Mouse (Mus musculus): ENCODE results near the gene Scn8a. TPM values are rescaled to one million over a fixed set of nuclear protein-coding genes. Genes with fewer than 3 reads are reported as not detected.

Scn8a gene
- total RNA-seq, 2 experiments from 2014 or later, result 0.56 TPM; not detected in 1

GRCm38 (mm10) chr15:100871107-100872011, 1.7 kb downstream of the Scn8a start:
- intact Hi-C loops (cut with DNase I), result no loop called here
- DNase-seq, result no peak

DNA sequence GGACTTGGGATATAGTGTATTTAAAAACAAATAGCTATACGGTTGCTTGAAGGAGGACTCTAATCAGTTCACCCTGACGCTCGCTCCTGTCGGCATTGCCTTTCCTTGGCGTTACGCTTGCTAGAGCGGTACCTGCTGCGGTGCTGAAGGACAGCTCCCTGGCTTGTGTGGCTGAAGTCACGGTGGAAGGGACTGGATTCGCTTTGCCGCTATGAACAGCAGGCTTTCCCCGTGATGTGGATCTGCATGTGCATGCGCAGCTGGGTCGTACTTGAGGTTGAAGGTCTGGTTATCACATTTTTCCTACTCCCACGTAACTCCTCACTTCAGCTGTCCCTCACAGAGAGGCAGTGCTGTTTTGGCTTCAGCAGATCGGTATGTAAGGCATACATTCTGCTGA, 3.5 kb downstream of the Scn8a start:
- DNase-seq, result peak; percentile 39 to 69
- intact Hi-C loops (cut with DNase I), result no loop called here

DNA sequence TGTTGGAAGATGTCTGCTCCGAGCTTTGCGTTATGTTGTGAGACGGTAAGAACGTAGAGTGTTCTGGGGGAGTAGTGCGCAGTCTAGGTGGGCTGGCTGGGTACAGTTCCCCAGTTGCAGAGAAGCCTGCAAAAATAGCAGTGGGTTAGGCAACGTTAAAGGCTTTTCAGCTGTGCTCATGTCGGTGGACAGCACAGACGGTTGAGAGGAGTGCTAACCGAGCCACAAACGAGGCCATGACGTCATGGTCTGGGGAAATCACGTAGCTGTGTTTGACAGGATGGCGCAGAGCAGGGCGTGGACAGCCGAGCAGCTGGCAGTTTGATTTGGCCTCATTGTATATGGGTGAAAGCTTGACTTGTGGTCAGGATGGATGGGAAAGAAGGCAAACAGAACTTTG, 9.4 kb downstream of the Scn8a start:
- no peak for DNase-seq
- intact Hi-C loops (cut with DNase I), result no loop called here

GRCm38 (mm10) chr15:100881385-100881784, 11.7 kb downstream of the Scn8a start:
- no peak for DNase-seq

GRCm38 (mm10) chr15:100884481-100884880, 14.8 kb downstream of the Scn8a start:
- DNase-seq, result no peak
- intact Hi-C loops (cut with DNase I), result no loop called here

More at GRCm38 (mm10) chr15:100881385-100881784, 11.7 kb downstream of the Scn8a start:
- intact Hi-C loops (cut with DNase I), result no loop called here

DNA sequence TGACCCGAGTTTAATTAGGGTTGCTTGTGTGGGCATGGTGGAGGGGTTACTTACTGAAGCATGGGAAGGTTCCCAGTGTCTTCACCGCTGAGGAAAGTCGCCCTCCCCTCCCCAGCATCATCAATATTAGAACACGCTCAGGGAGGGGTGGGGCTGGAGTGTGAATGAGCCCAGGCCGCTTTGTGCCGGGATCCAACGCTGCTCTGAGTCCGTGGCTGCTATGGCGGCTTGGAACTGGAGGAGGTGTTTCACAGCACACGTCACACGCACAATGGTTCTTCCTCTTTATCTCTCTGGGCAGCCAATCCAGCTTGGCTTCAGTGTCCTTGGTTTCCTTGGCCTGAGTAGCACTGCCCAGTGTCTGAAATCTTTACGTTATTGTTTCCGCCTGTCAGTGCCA, 22.3 kb downstream of the Scn8a start:
- intact Hi-C loops (cut with DNase I), result no loop called here

DNA sequence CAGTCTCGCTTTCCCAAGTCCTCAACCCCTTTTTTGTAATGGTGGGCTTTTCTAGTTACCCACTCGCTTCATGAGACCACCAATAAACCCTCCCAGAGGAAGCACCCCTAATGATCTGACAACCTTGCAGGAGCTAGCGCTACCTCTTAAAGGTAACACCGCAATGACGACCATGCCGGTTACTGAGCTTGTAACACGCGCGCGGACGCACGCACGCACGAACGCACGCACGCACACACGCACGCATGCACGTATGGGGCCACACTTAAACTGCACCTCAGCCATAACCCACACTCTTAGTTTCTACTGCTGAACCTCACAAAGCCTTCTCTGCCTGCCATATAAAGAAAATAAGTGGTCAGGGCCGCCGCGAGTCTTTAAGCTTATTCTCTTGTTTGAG, 26.8 kb downstream of the Scn8a start:
- DNase-seq, result no peak
- intact Hi-C loops (cut with DNase I), result no loop called here

More for the DNA sequence above, 22.3 kb downstream of the Scn8a start:
- no peak for DNase-seq

DNA sequence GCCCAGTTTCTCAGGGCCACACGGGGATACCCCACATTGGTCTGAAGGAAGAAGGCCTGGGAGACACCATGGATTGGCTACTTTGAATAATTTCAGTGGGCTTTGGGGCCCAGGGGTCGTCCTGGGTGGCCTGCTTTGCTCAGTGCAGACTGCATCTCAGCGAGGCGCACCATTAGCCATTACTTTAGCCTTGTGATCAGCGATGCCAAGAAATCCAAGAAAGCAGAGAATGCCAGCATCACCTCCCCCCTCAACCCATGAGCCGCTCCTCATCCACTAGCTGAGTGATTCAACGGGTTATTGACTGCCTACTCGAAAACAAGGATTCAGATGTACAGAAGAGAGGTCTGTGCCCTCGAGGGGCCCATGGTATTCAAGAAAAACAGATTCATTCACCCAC, 34.2 kb downstream of the Scn8a start:
- intact Hi-C loops (cut with DNase I), result no loop called here
- DNase-seq, result no peak

DNA sequence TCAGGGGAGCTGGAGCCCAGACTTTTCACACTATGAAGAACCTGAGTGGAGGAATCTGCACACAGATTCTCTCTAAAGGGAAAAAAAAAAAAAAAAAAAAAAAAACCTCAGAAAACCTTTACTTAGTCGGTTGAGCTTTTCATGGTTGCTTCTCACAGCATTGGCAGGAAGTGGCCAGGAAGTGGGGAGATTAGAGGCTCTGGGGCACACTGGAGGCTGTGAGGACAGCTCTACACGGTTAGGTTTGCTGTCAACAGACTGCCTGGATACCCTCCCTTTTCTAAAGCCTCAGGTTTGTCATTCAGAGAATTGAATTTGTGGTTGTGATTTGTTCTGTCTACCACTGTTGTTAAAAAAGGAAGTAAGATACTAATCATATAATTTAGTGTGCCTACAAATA, 35.3 kb downstream of the Scn8a start:
- intact Hi-C loops (cut with DNase I), result no loop called here
- DNase-seq, result no peak

DNA sequence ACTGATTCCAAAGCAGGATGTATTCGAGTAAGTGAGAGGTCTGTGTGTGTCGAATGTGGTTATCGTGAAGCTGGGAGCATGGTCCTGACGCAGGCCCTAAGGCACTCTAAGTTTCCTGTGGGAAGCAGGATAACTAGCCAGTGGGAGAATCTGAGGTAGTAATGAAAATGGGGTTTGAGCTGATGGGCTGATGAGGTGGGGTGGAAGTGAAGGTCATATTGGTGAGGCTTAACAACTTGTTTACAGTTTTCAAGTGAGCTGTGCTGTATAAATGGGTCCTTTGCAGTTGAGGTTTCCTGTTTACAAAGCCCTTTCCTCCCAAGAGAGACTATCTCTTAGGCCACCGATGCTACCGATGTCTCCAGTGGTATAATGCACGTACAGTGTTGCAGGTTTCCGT, 36.1 kb downstream of the Scn8a start:
- intact Hi-C loops (cut with DNase I), result no loop called here
- DNase-seq, result no peak

DNA sequence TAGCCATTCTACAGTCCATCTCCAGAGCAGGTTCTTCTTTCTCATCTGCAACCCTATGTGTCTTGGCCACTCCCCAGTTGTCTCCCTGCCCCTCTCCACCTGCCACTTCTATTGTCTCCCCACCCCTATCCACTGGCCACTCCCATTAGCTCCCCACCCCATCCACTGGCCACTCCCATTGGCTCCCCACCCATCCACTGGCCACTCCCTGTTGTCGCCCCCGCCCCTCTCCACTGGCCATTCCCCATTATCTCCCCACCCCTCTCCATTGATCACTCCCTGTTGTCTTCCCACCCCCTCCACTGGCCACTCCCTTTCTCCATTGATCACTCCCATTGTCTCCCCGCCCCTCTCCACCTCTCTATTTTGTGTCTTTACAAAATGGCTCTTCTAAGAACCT, 39.2 kb downstream of the Scn8a start:
- DNase-seq, result no peak
- intact Hi-C loops (cut with DNase I), result no loop called here

- no peak for DNase-seq
- intact Hi-C loops (cut with DNase I), result no loop called here
Measured at GRCm38 (mm10) chr15:100909734-100910163, 40.1 kb downstream of the Scn8a start.

- intact Hi-C loops (cut with DNase I), result no loop called here
Measured at GRCm38 (mm10) chr15:100910381-100910841, 40.8 kb downstream of the Scn8a start.

GRCm38 (mm10) chr15:100912676-100913266, 43.1 kb downstream of the Scn8a start:
- intact Hi-C loops (cut with DNase I), result no loop called here
- no peak for DNase-seq

More at GRCm38 (mm10) chr15:100910381-100910841, 40.8 kb downstream of the Scn8a start:
- DNase-seq, result no peak

DNA sequence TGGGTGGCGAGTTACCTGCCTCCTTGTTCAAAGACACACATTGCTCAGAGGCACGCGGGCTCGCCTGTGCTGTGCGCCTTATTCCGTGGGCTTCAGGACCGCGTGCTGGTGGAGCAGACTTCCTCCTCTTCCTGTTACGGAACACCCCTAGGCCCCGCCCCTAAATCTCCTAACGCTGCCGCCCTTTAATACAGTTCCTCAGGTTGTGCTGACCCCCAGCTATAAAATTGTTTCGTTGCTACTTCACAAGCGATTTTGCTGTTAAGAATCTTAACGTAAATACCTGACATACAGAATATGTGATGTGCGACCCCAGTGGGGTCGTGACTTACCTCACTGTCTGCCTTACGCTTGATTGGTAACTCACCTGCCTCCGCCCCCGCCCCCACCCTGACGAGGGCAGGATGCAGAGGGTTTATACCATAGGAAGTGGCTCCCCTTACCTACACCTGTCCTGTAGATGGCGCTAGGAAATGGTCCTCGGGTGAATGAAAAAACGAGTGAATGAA, 45.1 kb downstream of the Scn8a start:
- DNase-seq, result no peak
- intact Hi-C loops (cut with DNase I), result no loop called here

DNA sequence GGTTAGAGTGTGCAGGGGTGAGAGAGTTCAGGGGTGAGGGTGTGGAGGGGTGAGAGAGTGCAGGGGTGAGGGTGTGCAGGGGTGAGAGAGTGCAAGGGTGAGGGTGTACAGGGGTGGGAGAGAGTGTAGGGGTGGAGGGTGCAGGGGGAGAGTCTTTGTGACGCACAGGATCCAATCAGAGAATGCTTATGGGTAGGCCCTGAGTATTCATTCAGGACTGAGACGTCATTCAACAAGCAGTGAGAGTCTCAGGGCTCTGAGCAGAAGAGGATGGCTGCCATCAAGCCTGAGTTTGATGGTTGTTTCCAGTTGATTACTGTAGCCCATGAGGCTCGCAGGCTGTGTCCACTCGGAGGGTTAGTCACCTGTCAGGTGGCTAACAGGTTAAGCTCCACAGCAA, 48.4 kb downstream of the Scn8a start:
- DNase-seq, result no peak
- intact Hi-C loops (cut with DNase I), result no loop called here

GRCm38 (mm10) chr15:100922210-100922609, 52.6 kb downstream of the Scn8a start:
- intact Hi-C loops (cut with DNase I), result no loop called here
- DNase-seq, result no peak

GRCm38 (mm10) chr15:100923476-100923875, 53.8 kb downstream of the Scn8a start:
- intact Hi-C loops (cut with DNase I), result no loop called here

DNA sequence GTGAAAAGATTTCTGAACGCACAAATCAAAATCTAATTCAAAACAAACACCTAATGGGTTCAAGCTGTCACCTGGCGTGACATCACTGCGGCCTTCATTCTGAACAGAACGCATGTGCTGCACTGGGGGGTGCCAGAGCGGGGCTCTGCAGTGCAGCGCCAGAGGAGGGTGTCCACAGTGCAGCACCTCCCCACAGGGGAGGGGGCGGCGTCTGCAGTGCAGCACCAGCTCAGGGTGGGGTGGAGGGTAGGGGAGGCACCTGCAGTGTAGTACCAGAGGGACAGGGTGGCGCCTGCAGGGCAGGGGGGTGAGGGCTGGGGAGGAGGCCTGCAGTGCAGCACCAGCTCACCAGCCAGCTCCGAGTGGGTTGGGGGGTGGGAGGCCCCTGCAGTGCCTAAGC, 55.3 kb downstream of the Scn8a start:
- intact Hi-C loops (cut with DNase I), result no loop called here
- no peak for DNase-seq

More at GRCm38 (mm10) chr15:100923476-100923875, 53.8 kb downstream of the Scn8a start:
- DNase-seq, result peak; percentile 18 to 20

DNA sequence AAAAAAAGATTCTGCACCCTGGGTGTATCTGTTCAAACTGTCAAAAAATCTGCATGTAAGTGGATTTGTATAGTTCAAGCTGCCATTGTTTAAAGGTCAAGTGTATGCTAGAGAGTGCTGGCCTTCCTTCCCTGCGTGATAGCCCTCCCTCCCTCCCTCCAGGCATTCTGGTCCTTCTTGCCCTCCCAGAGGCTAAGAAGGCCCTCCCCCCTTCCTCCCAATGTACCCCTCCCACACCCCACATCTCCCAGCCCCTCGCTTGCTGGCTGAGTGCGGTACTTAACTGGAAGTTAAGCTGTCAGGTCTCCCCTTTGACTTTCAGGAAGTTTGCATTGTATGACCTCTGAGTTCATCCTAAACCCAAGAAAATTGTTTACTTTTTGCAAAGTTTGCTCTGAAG, 60.8 kb downstream of the Scn8a start:
- DNase-seq, result no peak
- intact Hi-C loops (cut with DNase I), result no loop called here

DNA sequence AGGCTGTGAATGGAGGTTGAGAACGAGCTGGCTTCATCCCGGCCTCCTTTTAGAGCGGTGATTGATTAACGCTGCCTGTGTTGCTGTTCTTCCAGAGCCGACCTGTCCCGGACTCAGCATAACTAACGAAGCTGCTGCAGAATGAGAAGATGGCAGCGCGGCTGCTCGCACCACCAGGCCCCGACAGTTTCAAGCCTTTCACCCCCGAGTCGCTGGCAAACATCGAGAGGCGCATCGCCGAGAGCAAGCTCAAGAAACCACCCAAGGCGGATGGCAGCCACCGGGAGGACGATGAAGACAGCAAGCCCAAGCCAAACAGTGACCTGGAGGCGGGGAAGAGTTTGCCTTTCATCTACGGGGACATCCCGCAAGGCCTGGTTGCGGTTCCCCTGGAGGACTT, 66.5 kb downstream of the Scn8a start:
- DNase-seq, result no peak
- intact Hi-C loops (cut with DNase I), result no loop called here

GRCm38 (mm10) chr15:100948383-100948782, 78.7 kb downstream of the Scn8a start:
- intact Hi-C loops (cut with DNase I), result no loop called here

More at GRCm38 (mm10) chr15:100948383-100948782, 78.7 kb downstream of the Scn8a start:
- no peak for DNase-seq

Measured in heart, postnatal 36 days (tissue).